Mouse (Mus musculus) CH12.LX (cell line): ENCODE results near the gene Tlr11. TPM values are rescaled to one million over a fixed set of nuclear protein-coding genes. Genes with fewer than 3 reads are reported as not detected.
A peak's percentile ranks its signal among the peaks of the same experiment; 100 is the strongest.

ENCODE experiments used
- DNase-seq: peaks from one replicate; pipeline ENCODE4 v3.0.0-alpha.2; 2013; ENCODE audit errors: extremely low read depth
- H3K27ac ChIP-seq: 2 replicates; pipeline ENCODE4 v1.5.1; 2012; ENCODE audit warnings: low read depth, mild to moderate bottlenecking, control low read depth, moderate library complexity; ENCODE audit not compliant: insufficient read depth
- H3K27me3 ChIP-seq: replicated peaks from 2 replicates; pipeline ENCODE3; 2012; ENCODE audit warnings: inconsistent platforms
- H3K36me3 ChIP-seq, 2 experiments: replicated peaks in 1 of 2; 2 replicates each; pipeline versions ENCODE3 to v1.6.1; 2012; ENCODE audit warnings: inconsistent platforms in 1 of 2, low read length in 1 of 2, mild to moderate bottlenecking in 1 of 2, mixed read lengths in 1 of 2, moderate library complexity in 1 of 2; ENCODE audit not compliant: control insufficient read depth in 1 of 2, insufficient read depth in 1 of 2
- H3K4me1 ChIP-seq, 2 experiments: 2 replicates each; pipeline ENCODE4 v1.6.1; 2012; ENCODE audit warnings: inconsistent platforms in 1 of 2, moderate library complexity in 1 of 2; ENCODE audit not compliant: insufficient read depth in 2 of 2, control insufficient read depth in 1 of 2
- H3K4me2 ChIP-seq: 2 replicates; pipeline ENCODE4 v1.6.1; 2012; ENCODE audit warnings: low read depth, mild to moderate bottlenecking, control low read depth; ENCODE audit not compliant: poor library complexity, insufficient read depth, severe bottlenecking
- H3K4me3 ChIP-seq, 3 experiments: fragments of 150-350 bp in 1 of 3; sonication (generic) in 1 of 3; replicated peaks in 1 of 3; 2 replicates each; pipeline versions ENCODE3 to v1.5.1; 2011 to 2012; ENCODE audit warnings: low read depth in 2 of 3, low read length in 2 of 3, mild to moderate bottlenecking in 2 of 3, moderate library complexity in 2 of 3, control low read depth in 1 of 3, improper control_type of control experiment in 1 of 3, inconsistent platforms in 1 of 3, mixed read lengths in 1 of 3; ENCODE audit not compliant: poor library complexity in 1 of 3
- H3K79me2 ChIP-seq: replicated peaks from 2 replicates; pipeline ENCODE4 v1.6.1; 2012; ENCODE audit warnings: mild to moderate bottlenecking, moderate library complexity; ENCODE audit not compliant: control insufficient read depth, poor library complexity, insufficient read depth, severe bottlenecking; ENCODE audit errors: extremely low read depth
- H3K9ac ChIP-seq: 2 replicates; pipeline ENCODE4 v1.6.1; 2012; ENCODE audit warnings: low read depth, mild to moderate bottlenecking, control low read depth, moderate library complexity; ENCODE audit not compliant: insufficient read depth
- H3K9me3 ChIP-seq: replicated peaks from 2 replicates; pipeline ENCODE3; 2012; ENCODE audit warnings: low read length, inconsistent platforms, mixed read lengths
- BHLHE40 ChIP-seq: IDR thresholded peaks from 2 replicates; pipeline ENCODE4 v1.6.1; 2011; ENCODE audit warnings: mild to moderate bottlenecking, low read depth, low read length, improper control_type of control experiment
- CHD1 ChIP-seq: IDR thresholded peaks from 2 replicates; pipeline ENCODE4 v1.6.1; 2012; ENCODE audit warnings: low read depth, low read length, improper control_type of control experiment, inconsistent platforms
- CHD2 ChIP-seq: IDR thresholded peaks from 2 replicates; pipeline ENCODE4 v1.6.1; 2011; ENCODE audit warnings: low read length, improper control_type of control experiment
- CTCF ChIP-seq, 2 experiments: IDR thresholded peaks in 1 of 2; conservative IDR thresholded peaks in 1 of 2; 2 replicates each; pipeline ENCODE4 v1.5.1; 2011 to 2012; ENCODE audit warnings: low read depth in 2 of 2, low read length in 2 of 2, improper control_type of control experiment in 1 of 2, inconsistent platforms in 1 of 2, mild to moderate bottlenecking in 1 of 2, moderate library complexity in 1 of 2
- EP300 ChIP-seq: IDR thresholded peaks from 2 replicates; pipeline ENCODE4 v1.6.1; 2011; ENCODE audit warnings: low read length, improper control_type of control experiment
- ETS1 ChIP-seq: conservative IDR thresholded peaks from 2 replicates; pipeline ENCODE4 v1.6.1; 2012; ENCODE audit warnings: low read depth, mild to moderate bottlenecking, inconsistent platforms, low read length, improper control_type of control experiment, moderate library complexity
- GABPA ChIP-seq: IDR thresholded peaks from 2 replicates; pipeline ENCODE4 v1.6.1; 2012; ENCODE audit warnings: low read depth, low read length, improper control_type of control experiment, inconsistent platforms; ENCODE audit not compliant: insufficient replicate concordance
- HCFC1 ChIP-seq: IDR thresholded peaks from 2 replicates; pipeline ENCODE4 v1.6.1; 2012; ENCODE audit warnings: low read depth, mild to moderate bottlenecking, inconsistent platforms, low read length, improper control_type of control experiment
- IRF4 ChIP-seq: IDR thresholded peaks from 2 replicates; pipeline ENCODE4 v1.6.1; 2014; ENCODE audit warnings: low read depth, mild to moderate bottlenecking, inconsistent platforms, low read length, improper control_type of control experiment
- JUN ChIP-seq: IDR thresholded peaks from 2 replicates; pipeline ENCODE4 v1.6.1; 2011; ENCODE audit warnings: low read depth, mild to moderate bottlenecking, low read length, improper control_type of control experiment, moderate library complexity; ENCODE audit not compliant: insufficient read depth
- JUND ChIP-seq: conservative IDR thresholded peaks from 2 replicates; pipeline ENCODE4 v1.6.1; 2011; ENCODE audit warnings: low read depth, low read length, improper control_type of control experiment
- KAT2A ChIP-seq: IDR thresholded peaks from 2 replicates; pipeline ENCODE4 v1.6.1; 2012; ENCODE audit warnings: low read length, improper control_type of control experiment, inconsistent platforms; ENCODE audit not compliant: insufficient replicate concordance
- MAFK ChIP-seq: IDR thresholded peaks from 2 replicates; pipeline ENCODE4 v1.6.1; 2011; ENCODE audit warnings: low read length, improper control_type of control experiment; ENCODE audit not compliant: insufficient replicate concordance
- MAZ ChIP-seq: IDR thresholded peaks from 2 replicates; pipeline ENCODE4 v1.6.1; 2012; ENCODE audit warnings: low read depth, mild to moderate bottlenecking, inconsistent platforms, low read length, improper control_type of control experiment, moderate library complexity
- MEF2A ChIP-seq: IDR thresholded peaks from 2 replicates; pipeline ENCODE4 v1.6.1; 2014; ENCODE audit warnings: low read depth, mild to moderate bottlenecking, inconsistent platforms, low read length, improper control_type of control experiment, borderline replicate concordance
- MXI1 ChIP-seq: IDR thresholded peaks from 2 replicates; pipeline ENCODE4 v1.6.1; 2011; ENCODE audit warnings: mild to moderate bottlenecking, low read depth, low read length, improper control_type of control experiment
- MYC ChIP-seq: IDR thresholded peaks from 2 replicates; pipeline ENCODE4 v1.6.1; 2011; ENCODE audit warnings: low read depth, mild to moderate bottlenecking, improper control_type of control experiment, low read length
- NELFE ChIP-seq: IDR thresholded peaks from 2 replicates; pipeline ENCODE4 v1.6.1; 2011; ENCODE audit warnings: low read depth, low read length, improper control_type of control experiment
- NRF1 ChIP-seq: IDR thresholded peaks from 2 replicates; pipeline ENCODE4 v1.6.1; 2014; ENCODE audit warnings: low read depth, mild to moderate bottlenecking, inconsistent platforms, low read length, improper control_type of control experiment, moderate library complexity
- POLR2A ChIP-seq: IDR thresholded peaks from 2 replicates; pipeline ENCODE4 v1.6.1; 2011; ENCODE audit warnings: low read depth, mild to moderate bottlenecking, improper control_type of control experiment, low read length
- POLR2AphosphoS2 ChIP-seq: IDR thresholded peaks from 2 replicates; pipeline ENCODE4 v1.6.1; 2011; ENCODE audit warnings: low read depth, low read length, improper control_type of control experiment
- RAD21 ChIP-seq: IDR thresholded peaks from 2 replicates; pipeline ENCODE4 v1.6.1; 2011; ENCODE audit warnings: low read depth, mild to moderate bottlenecking, low read length, improper control_type of control experiment, moderate library complexity
- SIN3A ChIP-seq: IDR thresholded peaks from 2 replicates; pipeline ENCODE4 v1.6.1; 2012; ENCODE audit warnings: low read length, improper control_type of control experiment, inconsistent platforms
- SMC3 ChIP-seq: IDR thresholded peaks from 2 replicates; pipeline ENCODE4 v1.6.1; 2011; ENCODE audit warnings: low read depth, low read length, improper control_type of control experiment
- TCF12 ChIP-seq: IDR thresholded peaks from 2 replicates; pipeline ENCODE4 v1.6.1; 2014; ENCODE audit warnings: low read depth, mild to moderate bottlenecking, inconsistent platforms, low read length, improper control_type of control experiment
- UBTF ChIP-seq: IDR thresholded peaks from 2 replicates; pipeline ENCODE4 v1.6.1; 2012; ENCODE audit warnings: low read depth, mild to moderate bottlenecking, inconsistent platforms, low read length, improper control_type of control experiment, moderate library complexity
- USF1 ChIP-seq: IDR thresholded peaks from 2 replicates; pipeline ENCODE4 v1.6.1; 2014; ENCODE audit warnings: low read depth, mild to moderate bottlenecking, inconsistent platforms, low read length, improper control_type of control experiment
- USF2 ChIP-seq: conservative IDR thresholded peaks from 2 replicates; pipeline ENCODE4 v1.6.1; 2011; ENCODE audit warnings: low read depth, low read length, improper control_type of control experiment
- ZKSCAN1 ChIP-seq: IDR thresholded peaks from 2 replicates; pipeline ENCODE4 v1.6.1; 2012; ENCODE audit warnings: low read depth, inconsistent platforms, low read length, improper control_type of control experiment, borderline replicate concordance
- ZNF384 ChIP-seq: IDR thresholded peaks from 2 replicates; pipeline ENCODE4 v1.6.1; 2012; ENCODE audit warnings: low read depth, low read length, improper control_type of control experiment, inconsistent platforms
- dilution Hi-C: fragments of 300-500 bp; cut with MboI; formaldehyde crosslinking; loops from 2 replicates; pipeline ENCODE4 v1.14.3; 2020; ENCODE audit warnings: low sequenced_read_pairs; ENCODE audit not compliant: extremely low pct_unique_long_range_greater_than_20kb, extremely low pct_ligation_motif_present
- in situ Hi-C: fragments of 300-500 bp; cut with MboI; formaldehyde crosslinking; loops from 3 replicates; pipeline ENCODE4 v1.14.3; 2019; ENCODE audit warnings: low sequenced_read_pairs, low pct_ligation_motif_present, low pct_unique_long_range_greater_than_20kb, mixed read lengths
- polyA plus RNA-seq: library from polyadenylated mRNA; unstranded; fragments of >175 nt; gene quantifications from 2 replicates; pipeline ENCODE4 v1.2.1, GENCODE M21; 2012; ENCODE audit warnings: low read depth; ENCODE audit not compliant: insufficient read length
- total RNA-seq, 2 experiments: library from RNA; depleted of rRNA; stranded (reverse); fragments of 300-350 nt in 1 of 2; fragments of >200 nt in 1 of 2; gene quantifications; 2 replicates each; pipeline ENCODE4 v1.2.3; 2012 to 2014

The Tlr11 gene
- total and polyA plus RNA-seq, 3 experiments = not detected

DNA sequence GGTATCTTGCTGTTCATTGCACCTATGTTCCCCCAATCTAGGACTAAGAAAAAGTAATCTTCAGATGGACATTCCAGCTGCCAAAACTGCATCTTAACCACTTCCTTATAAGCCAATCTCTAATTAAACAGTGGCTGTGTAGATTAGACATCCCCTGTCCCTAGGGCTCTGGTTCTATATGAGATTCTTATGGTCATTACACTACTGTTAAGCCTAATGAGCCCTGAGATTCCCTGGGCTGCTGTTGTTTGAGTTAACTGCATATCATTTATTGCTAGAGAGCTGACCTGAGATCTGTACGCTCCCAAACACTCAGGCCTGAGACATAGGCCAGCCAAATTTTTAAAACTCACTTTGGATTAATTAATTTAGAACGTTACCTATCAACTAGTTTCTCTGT lies 8.9 kb upstream of the Tlr11 start, which contains the start of gene Olfr735:
Olfr735 (minus strand) TSS at position 77 of the 400 bp plus-strand sequence.
- TF ChIP-seq MAZ = no peak
- no peak for TF ChIP-seq NELFE
- TF ChIP-seq MEF2A = no peak
- TF ChIP-seq UBTF = no peak
- no peak for TF ChIP-seq POLR2A
- TF ChIP-seq MAFK = no peak
- no peak for TF ChIP-seq CTCF (conservative IDR thresholded peaks at IDR 0.05 in 1 of 2, IDR thresholded peaks at IDR 0.05 in 1 of 2; ENCODE audit: low read depth in 2 of 2, low read length in 2 of 2)
- TF ChIP-seq CHD2 = no peak
- TF ChIP-seq JUND = no peak
- TF ChIP-seq ZKSCAN1 = no peak
- no peak for TF ChIP-seq GABPA
- no peak for TF ChIP-seq ETS1
- TF ChIP-seq HCFC1 = no peak
- TF ChIP-seq EP300 = no peak
- TF ChIP-seq BHLHE40 = no peak
- TF ChIP-seq SIN3A = no peak
- in situ Hi-C loops = no loop called here

DNA sequence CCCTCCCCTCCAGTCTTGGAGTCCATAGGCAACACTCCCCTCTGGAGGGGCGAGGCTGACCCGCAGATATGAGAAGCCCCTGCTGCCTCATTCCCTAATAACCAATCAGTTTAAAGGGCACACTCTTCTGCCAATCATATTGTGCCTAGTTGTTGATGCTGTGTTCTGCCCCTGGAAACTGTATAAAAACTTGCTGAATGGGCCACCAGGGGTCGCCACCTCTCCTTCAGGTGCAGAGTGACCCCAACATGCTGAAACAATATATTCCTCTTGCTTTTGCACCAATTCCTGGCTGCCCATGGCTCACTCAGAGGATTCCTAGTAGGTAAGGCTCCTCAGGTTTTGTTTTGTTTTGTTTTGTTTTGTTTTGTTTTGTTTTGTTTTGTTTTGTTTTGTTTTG lies 5.3 kb upstream of the Tlr11 start:
- Histone ChIP-seq H3K4me1 (peaks cover 0 to 5% of the 10 kb centered on the region in 2 experiments; a peak in 2 of 4 replicates), H3K4me2 (no peak overlapping the region), H3K4me3 (no peak overlapping the region), H3K36me3 (no peaks in the 10 kb centered on the region), H3K9ac (no peak overlapping the region), H3K79me2 (no peaks in the 10 kb centered on the region), H3K27ac (no peak overlapping the region), H3K9me3 (no peaks in the 10 kb centered on the region), H3K27me3 (no peaks in the 10 kb centered on the region)
- in situ Hi-C loops (loop anchor here (25.0 kb wide), 1 partner anchor 410 kb away; no protein-coding TSS in a partner anchor), dilution Hi-C loops (no loop called here)
- peak; percentile 57 for DNase-seq
- TF ChIP-seq MEF2A (no peak), MAZ (no peak), NRF1 (no peak), HCFC1 (no peak), ZNF384 (no peak), CTCF (conservative IDR thresholded peaks at IDR 0.05 in 1 of 2, IDR thresholded peaks at IDR 0.05 in 1 of 2; ENCODE audit: low read depth in 2 of 2, low read length in 2 of 2) (peak; percentile 49 to 71; a peak in 3 of 4 replicates), USF2 (no peak), IRF4 (no peak), USF1 (no peak), MXI1 (no peak), SMC3 (peak; percentile 58), EP300 (no peak), RAD21 (peak; percentile 62), CHD1 (no peak), UBTF (no peak), TCF12 (no peak), JUND (no peak), KAT2A (no peak), ZKSCAN1 (no peak), MYC (no peak), NELFE (no peak), POLR2AphosphoS2 (no peak), JUN (no peak)

More for the DNA sequence above, 8.9 kb upstream of the Tlr11 start, which contains the start of gene Olfr735:
- no peaks in the 10 kb centered on the region for H3K4me1 ChIP-seq
- no peaks in the 10 kb centered on the region for H3K36me3 ChIP-seq
- H3K4me3 ChIP-seq = no peak within 1 kb of the TSS
- no peaks in the 10 kb centered on the region for H3K9me3 ChIP-seq
- H3K4me2 ChIP-seq = no peak within 1 kb of the TSS
- H3K79me2 ChIP-seq = no peaks in the 10 kb centered on the region
- dilution Hi-C loops = no loop called here
- H3K27me3 ChIP-seq = peaks cover 6% of the 10 kb centered on the region
- no peak for DNase-seq
- no peak within 1 kb of the TSS for H3K27ac ChIP-seq
- no peak within 1 kb of the TSS for H3K9ac ChIP-seq
